Mouse (Mus musculus) midbrain, embryonic 16.5 days (tissue): ENCODE measurements at regions not wholly inside any gene's neighbourhood (a gene's known extent, or its start where the extent isn't known, plus 50 kb on each side); places are given as distances from the start of the nearest gene placed in this dataset.

ENCODE experiments used
- ATAC-seq: fragments of 200-750 bp; cut with Nextera tagmentation; 2 replicates; pipeline ENCODE4 v1.8.0; 2017; ENCODE audit warnings: moderate TSS enrichment
- H3K27ac ChIP-seq: fragments of 300-500 bp; sonication (generic); 2 replicates; pipeline ENCODE4 v1.5.1; 2014; ENCODE audit warnings: mild to moderate bottlenecking, low read length, mixed read lengths
- H3K27me3 ChIP-seq: fragments of 300-500 bp; sonication (generic); 2 replicates; pipeline ENCODE4 v1.6.1; 2014; ENCODE audit warnings: low read depth, low read length, mixed read lengths; ENCODE audit not compliant: control insufficient read depth, insufficient read depth
- H3K36me3 ChIP-seq: fragments of 300-500 bp; sonication (generic); 2 replicates; pipeline ENCODE4 v1.6.1; 2014; ENCODE audit warnings: mild to moderate bottlenecking, low read length, moderate library complexity, mixed read lengths; ENCODE audit not compliant: control insufficient read depth, insufficient read depth
- H3K4me1 ChIP-seq: fragments of 300-500 bp; sonication (generic); 2 replicates; pipeline ENCODE4 v1.6.1; 2014; ENCODE audit warnings: mild to moderate bottlenecking, low read length, mixed read lengths; ENCODE audit not compliant: control insufficient read depth, insufficient read depth
- H3K4me2 ChIP-seq: fragments of 300-500 bp; sonication (generic); 2 replicates; pipeline ENCODE4 v1.6.1; 2014; ENCODE audit warnings: mild to moderate bottlenecking, low read length, mixed read lengths
- H3K4me3 ChIP-seq: fragments of 300-500 bp; sonication (generic); 2 replicates; pipeline ENCODE4 v1.5.1; 2014; ENCODE audit warnings: low read depth, mild to moderate bottlenecking, low read length, moderate library complexity, mixed read lengths
- H3K9ac ChIP-seq: fragments of 300-500 bp; sonication (generic); 2 replicates; pipeline ENCODE4 v1.6.1; 2014; ENCODE audit warnings: low read depth, low read length, mixed read lengths
- H3K9me3 ChIP-seq: fragments of 300-500 bp; sonication (generic); replicated peaks from 2 replicates; pipeline ENCODE4 v1.6.1; 2014; ENCODE audit warnings: mild to moderate bottlenecking, low read length, mixed read lengths; ENCODE audit not compliant: control insufficient read depth, poor library complexity, severe bottlenecking
- WGBS: fragments of 180-500 bp; shearing (Covaris S2); extraction: QIAGEN DNeasy Blood & Tissue Kit; methylation state at CpG from one replicate; pipeline ENCODE4 v1.1.7; 2014; 5-methylcytosine and 5-hydroxymethylcytosine counted together

- WGBS: 75% methylated on average over 6 of the region's 6 CpGs
- no peak overlapping the region for H3K9ac ChIP-seq
- no peak overlapping the region for H3K4me3 ChIP-seq
- no peak for ATAC-seq
- no peak overlapping the region for H3K27ac ChIP-seq
- H3K9me3 ChIP-seq: no peaks in the 10 kb centered on the region
- no peaks in the 10 kb centered on the region for H3K27me3 ChIP-seq
- no peaks in the 10 kb centered on the region for H3K36me3 ChIP-seq
- H3K4me2 ChIP-seq: no peak overlapping the region
- no peaks in the 10 kb centered on the region for H3K4me1 ChIP-seq
Measured at GRCm38 (mm10) chr8:80422190-80422589, 71.4 kb upstream of the Gypa start.

GRCm38 (mm10) chr8:80416121-80416520 is 77.5 kb upstream of the Gypa start:
- WGBS: 93% methylated on average over 4 of the region's 4 CpGs
- ATAC-seq: no peak

DNA sequence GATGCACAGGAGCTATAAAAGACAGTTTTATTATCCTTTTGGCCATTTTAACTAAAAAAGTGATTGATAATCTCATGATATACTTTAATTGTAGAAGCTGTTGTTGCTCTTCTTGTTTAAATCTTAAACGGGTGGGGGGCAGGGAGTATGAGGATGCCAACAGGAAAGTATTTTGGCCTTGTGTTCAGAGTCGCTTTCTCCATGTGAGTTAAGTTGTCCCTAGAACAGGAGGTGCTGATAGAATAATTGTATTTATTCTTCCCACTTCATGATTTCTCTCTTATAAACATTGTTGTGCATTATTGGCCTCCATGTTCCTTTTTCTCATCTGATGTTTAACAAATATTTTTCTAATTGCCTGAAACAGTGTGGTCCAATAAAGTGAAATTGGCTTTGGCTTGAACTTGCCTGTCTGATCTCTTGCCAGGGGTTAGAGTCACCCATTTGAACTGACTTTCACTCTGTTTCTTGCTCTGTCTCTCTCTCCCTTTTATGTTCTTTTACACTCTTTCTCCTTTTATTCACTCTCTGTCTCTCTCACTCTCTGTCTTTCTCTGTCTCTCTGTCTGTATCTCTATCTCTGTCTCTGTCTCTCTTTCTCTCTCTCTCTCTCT is 93.9 kb upstream of the Gypa start:
- Histone ChIP-seq H3K27me3 (no peaks in the 10 kb centered on the region), H3K4me3 (no peak overlapping the region), H3K36me3 (no peaks in the 10 kb centered on the region), H3K27ac (no peak overlapping the region), H3K9me3 (no peaks in the 10 kb centered on the region), H3K4me1 (no peaks in the 10 kb centered on the region), H3K4me2 (no peak overlapping the region), H3K9ac (no peak overlapping the region)
- ATAC-seq: no peak
- 87% methylated on average over 2 of the region's 2 CpGs for WGBS

More at GRCm38 (mm10) chr8:80416121-80416520, 77.5 kb upstream of the Gypa start:
- no peaks in the 10 kb centered on the region for H3K4me1 ChIP-seq
- H3K27me3 ChIP-seq: no peaks in the 10 kb centered on the region
- H3K27ac ChIP-seq: no peak overlapping the region
- no peaks in the 10 kb centered on the region for H3K36me3 ChIP-seq
- H3K4me2 ChIP-seq: no peak overlapping the region
- no peak overlapping the region for H3K4me3 ChIP-seq
- no peak overlapping the region for H3K9ac ChIP-seq
- no peaks in the 10 kb centered on the region for H3K9me3 ChIP-seq

DNA sequence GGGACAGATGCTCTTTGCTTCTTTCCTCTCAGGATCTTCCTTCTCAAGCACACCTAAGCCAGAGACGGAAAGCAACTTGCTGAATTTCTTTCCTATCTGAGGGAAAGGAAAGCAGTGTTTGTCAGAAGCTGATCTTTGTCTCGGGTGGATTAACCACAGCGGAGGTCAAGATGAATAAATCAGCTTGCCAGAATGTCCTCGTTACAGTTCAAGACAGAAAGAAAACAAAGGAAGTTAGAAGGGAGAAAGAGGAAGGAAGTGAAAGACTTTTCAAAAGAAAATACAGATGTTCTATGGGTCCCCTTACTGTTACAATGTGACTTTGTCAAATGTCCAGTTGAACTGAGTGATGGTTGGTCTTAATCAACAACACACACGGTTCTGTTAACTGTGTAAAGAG is 98.6 kb upstream of the Gypa start:
- Histone ChIP-seq H3K9ac (no peak overlapping the region), H3K27me3 (no peaks in the 10 kb centered on the region), H3K4me3 (no peak overlapping the region), H3K4me1 (no peaks in the 10 kb centered on the region), H3K27ac (no peak overlapping the region), H3K4me2 (no peak overlapping the region), H3K9me3 (no peaks in the 10 kb centered on the region), H3K36me3 (no peaks in the 10 kb centered on the region)
- ATAC-seq: no peak
- WGBS: 53% methylated on average over 5 of the region's 5 CpGs

- no peaks in the 10 kb centered on the region for H3K4me1 ChIP-seq
- no peaks in the 10 kb centered on the region for H3K27me3 ChIP-seq
- no peak overlapping the region for H3K4me2 ChIP-seq
- no peaks in the 10 kb centered on the region for H3K36me3 ChIP-seq
- WGBS: 72% methylated on average over 3 of the region's 3 CpGs
- H3K27ac ChIP-seq: no peak overlapping the region
- H3K9me3 ChIP-seq: no peaks in the 10 kb centered on the region
- no peak for ATAC-seq
- H3K9ac ChIP-seq: no peak overlapping the region
- no peak overlapping the region for H3K4me3 ChIP-seq
Measured at GRCm38 (mm10) chr8:80393111-80393510, 100.5 kb upstream of the Gypa start.

- WGBS: 94% methylated on average over 2 of the region's 2 CpGs
- ATAC-seq: no peak
- H3K36me3 ChIP-seq: no peaks in the 10 kb centered on the region
- no peak overlapping the region for H3K27ac ChIP-seq
- H3K4me2 ChIP-seq: no peak overlapping the region
- H3K9ac ChIP-seq: no peak overlapping the region
- H3K4me3 ChIP-seq: no peak overlapping the region
- H3K9me3 ChIP-seq: no peaks in the 10 kb centered on the region
- H3K27me3 ChIP-seq: no peaks in the 10 kb centered on the region
- no peaks in the 10 kb centered on the region for H3K4me1 ChIP-seq
Measured at GRCm38 (mm10) chr8:80369221-80369620, 124.4 kb upstream of the Gypa start.

- Histone ChIP-seq H3K36me3 (no peaks in the 10 kb centered on the region), H3K27me3 (no peaks in the 10 kb centered on the region), H3K4me3 (no peak overlapping the region), H3K9me3 (no peaks in the 10 kb centered on the region), H3K4me1 (no peaks in the 10 kb centered on the region), H3K4me2 (no peak overlapping the region), H3K27ac (no peak overlapping the region), H3K9ac (no peak overlapping the region)
- no peak for ATAC-seq
- 83% methylated on average over 7 of the region's 7 CpGs for WGBS
Measured at GRCm38 (mm10) chr8:80364059-80364458, 129.5 kb upstream of the Gypa start.

DNA sequence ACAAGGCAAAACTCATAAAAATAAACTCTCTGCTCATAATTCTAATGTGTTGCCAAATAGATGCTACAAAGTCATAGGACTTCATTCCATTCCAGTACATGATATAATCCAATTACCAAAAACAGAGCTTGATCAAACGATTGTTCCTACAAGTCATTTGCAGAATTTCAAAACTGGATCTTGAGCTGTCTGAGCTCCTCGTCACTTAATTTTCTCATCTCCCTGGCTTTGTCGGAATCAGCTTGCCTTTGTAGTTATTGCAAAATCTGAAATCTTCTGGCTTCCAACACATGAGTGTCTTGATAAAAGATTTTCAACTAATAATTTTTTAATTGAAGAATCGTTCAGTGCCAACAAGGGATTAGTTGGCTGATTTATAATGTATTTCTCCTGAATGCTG is 150.3 kb upstream of the Gypa start:
- no peaks in the 10 kb centered on the region for H3K4me1 ChIP-seq
- no peak overlapping the region for H3K4me3 ChIP-seq
- no peak for ATAC-seq
- no peaks in the 10 kb centered on the region; the same call in 1 of the 2 replicates for H3K9me3 ChIP-seq
- H3K27me3 ChIP-seq: no peaks in the 10 kb centered on the region
- H3K4me2 ChIP-seq: no peak overlapping the region
- no peaks in the 10 kb centered on the region for H3K36me3 ChIP-seq
- 80% methylated on average over 4 of the region's 4 CpGs for WGBS
- H3K9ac ChIP-seq: no peak overlapping the region
- no peak overlapping the region for H3K27ac ChIP-seq

GRCm38 (mm10) chr8:80337872-80338271 is 155.7 kb upstream of the Gypa start:
- no peak overlapping the region for H3K4me3 ChIP-seq
- H3K4me1 ChIP-seq: no peaks in the 10 kb centered on the region
- H3K9ac ChIP-seq: no peak overlapping the region
- no peaks in the 10 kb centered on the region for H3K36me3 ChIP-seq
- H3K27me3 ChIP-seq: no peaks in the 10 kb centered on the region
- no peaks in the 10 kb centered on the region for H3K9me3 ChIP-seq
- H3K27ac ChIP-seq: no peak overlapping the region
- 74% methylated on average over 2 of the region's 2 CpGs for WGBS
- ATAC-seq: no peak
- H3K4me2 ChIP-seq: no peak overlapping the region
